Mouse (Mus musculus): ENCODE measurements around the gene Riox1.
"Not testable (repeated sequence)": the region's sequence is repeated elsewhere in the genome, so short reads cannot be mapped to it uniquely, and the experiment has no call there.

The Riox1 gene

DNA sequence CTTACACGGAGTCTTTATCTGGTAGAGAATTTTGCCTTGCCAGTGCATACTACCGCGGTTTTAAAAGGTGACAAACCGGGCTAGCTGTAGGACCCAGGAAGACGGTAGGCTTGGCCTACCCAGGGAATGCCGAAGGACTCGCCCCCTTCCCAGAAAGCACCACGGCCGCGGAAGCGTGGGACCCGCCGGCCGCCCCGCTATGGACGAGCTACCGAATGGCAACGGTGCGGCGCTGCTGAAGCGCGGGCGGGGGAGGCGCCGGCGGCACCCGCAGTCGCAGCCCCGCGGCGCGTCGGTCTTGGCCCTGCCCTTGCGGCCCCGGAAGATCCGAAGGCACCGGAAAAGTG, at the start of gene Riox1:
Gene Riox1, plus strand, starts transcription at position 116 of the 347 bp plus-strand sequence.
- peak; percentile 82 to 85 for DNase-seq (ENCODE audit: low spot score in 2 of 2)

DNA sequence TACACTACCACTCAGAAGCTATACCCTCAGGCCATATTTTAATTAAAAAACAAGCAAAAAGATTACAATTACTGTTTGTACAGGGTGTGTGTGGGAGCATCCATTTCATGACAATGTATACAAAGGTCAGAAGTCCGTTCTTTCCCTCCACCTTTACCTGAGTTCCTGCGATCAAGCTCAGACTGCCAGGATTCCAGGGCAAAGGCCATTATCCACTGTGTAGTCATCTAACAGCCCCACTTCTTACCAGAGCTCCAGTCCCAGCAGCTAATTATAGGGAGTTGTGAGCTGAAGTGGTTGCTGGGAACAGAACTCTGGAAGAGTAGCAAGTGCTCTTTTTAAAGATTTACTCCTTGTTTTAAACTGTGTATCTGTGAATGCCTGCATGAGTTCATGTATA, 40.0 kb upstream of the Riox1 start:
- no peak for DNase-seq (ENCODE audit: low spot score in 2 of 2)

DNA sequence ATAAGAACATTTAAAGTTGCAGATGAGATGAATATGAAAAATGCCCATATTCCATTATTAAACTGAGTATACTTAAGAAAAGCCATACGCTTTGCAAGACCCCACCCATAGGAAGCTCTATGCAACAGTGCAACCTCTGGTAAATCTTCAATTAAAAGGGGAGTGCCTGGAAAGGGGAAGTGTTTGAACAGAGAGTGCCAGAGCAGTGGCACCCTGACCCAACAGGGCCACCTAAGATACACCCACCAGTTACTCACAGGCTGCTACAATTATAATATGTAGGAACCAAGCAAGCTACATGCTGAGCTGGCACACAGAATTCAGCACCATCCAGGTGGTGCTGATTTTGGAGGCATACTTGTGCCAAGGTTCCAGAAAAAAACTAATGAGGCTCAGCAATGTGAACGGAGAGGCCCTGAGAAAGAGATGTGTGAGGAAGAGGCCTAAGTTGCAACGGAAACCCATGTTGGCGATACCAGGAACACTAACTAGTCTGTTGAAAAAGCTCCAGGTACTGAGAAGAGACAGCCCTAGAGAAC, 36.1 kb upstream of the Riox1 start:
- no peak for DNase-seq (ENCODE audit: low spot score in 2 of 2)

DNA sequence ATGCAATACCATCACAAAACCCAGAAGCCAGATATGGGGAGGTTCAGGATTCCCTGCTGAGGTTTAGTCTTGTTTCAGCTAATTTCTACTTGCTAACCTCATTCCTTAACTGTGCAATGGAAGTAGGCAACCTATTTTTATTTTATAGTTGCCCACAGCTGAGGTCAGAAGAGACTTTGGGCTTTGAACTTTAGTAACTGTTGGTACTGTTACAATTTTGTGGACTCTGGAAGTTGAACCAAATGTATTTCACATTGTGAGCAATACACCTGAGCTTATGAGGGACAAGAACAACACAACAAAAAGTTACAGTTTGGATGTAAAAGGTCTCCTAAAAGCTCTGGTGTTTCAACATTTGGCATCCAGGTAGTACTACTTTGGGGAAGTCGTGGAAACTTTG, 35.6 kb upstream of the Riox1 start:
- DNase-seq (ENCODE audit: low spot score in 2 of 2), result no peak

DNA sequence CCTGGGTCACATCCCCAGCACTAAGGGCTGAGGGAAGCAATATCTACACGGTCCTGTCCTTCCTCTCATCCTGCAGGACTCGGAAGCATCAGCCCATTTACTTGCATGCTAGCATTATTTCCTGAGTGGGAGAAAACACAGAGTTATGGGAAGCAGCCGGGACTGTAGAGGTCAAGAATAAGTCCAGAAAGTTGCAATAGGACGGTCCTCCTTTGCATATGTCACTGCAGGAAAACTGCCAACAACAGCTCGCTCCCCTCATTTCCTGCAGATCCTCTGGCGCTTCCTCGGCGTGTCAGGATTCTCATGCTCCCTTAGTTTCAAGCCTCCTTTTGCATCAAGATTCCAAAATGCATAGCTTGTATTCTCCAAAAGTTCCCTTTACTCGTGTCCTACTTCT, 33.5 kb upstream of the Riox1 start:
- no peak for DNase-seq (ENCODE audit: low spot score in 2 of 2)

DNA sequence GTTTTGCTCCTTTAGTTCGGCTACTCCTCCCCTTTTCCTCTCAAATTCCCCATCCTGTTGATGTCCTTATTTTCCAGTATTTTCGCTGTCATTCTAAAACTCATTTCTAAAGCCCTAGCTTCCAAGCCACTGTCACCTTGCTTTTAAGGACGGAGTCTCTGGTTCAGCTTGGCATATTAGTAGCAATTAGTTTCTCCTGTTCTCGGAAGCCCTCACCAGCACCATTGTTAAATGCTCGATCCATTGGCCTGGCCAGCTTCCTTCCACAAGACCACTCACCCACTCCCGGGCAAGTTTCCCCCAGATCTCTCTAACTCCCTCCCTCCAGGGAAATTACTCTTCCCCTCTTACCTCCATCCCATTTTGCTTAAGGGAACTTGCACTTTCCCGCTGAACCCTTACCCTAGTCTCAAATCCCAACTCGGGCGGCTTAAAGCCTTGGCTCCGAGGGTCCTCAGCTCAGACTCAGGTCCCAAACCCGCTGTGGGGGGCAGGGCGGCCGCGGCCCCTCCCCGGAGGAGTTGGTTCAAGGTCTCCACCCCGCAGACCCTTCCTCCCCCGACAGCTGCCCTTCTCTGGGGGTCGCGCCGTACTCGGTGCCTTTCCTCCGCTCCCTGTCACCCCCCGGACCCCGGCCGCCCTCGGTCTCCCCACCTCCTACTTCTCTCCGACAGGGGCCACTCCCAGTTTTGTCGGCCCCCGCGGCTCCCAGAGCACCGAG, 29.5 kb upstream of the Riox1 start:
- DNase-seq (ENCODE audit: low spot score in 2 of 2), result no peak

DNA sequence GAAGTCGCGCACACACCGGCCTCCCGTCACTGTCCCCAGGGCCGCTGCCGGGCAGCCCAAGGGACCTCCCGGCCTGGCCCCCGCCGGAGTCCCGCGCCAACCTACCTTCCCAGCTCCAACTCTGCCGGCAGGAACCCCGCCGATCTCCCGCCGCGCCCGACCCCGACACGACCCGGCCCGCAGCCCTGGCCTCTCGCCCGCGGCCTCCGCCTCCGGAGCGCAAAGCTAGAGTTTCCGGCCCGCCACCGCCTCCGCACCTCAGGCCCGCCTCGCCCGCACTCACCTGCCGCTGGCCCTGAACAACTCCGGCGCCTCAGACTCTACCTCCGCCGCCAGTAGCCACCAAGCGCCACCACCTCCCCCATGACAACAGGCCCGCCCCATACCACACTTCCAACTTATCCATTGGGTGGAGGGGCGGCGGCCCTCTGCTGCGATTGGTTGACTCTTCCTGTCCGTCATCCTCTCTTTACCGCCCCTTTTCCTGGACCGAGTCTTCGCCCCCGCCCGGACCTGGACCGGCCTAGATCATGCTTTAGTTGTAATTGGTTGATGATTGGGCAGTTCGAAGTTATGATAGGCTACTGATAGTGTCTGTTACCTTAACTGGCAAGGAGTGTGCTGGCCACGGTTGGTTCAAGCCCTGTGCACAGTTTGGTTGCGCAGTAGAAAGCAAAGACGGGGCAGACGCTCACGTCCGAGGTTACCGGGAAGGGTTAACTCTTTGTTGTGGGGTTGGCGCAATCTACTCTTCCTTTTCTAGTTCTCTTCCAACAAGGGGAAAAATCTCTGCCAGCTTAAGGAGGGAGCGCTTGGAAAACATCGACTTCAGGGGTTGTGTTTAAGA, 28.6 kb upstream of the Riox1 start, which contains the start of gene Numb:
Gene Numb, minus strand, starts transcription at position 400 of the 847 bp plus-strand sequence.
- DNase-seq (ENCODE audit: low spot score in 2 of 2), result peak; percentile 99

DNA sequence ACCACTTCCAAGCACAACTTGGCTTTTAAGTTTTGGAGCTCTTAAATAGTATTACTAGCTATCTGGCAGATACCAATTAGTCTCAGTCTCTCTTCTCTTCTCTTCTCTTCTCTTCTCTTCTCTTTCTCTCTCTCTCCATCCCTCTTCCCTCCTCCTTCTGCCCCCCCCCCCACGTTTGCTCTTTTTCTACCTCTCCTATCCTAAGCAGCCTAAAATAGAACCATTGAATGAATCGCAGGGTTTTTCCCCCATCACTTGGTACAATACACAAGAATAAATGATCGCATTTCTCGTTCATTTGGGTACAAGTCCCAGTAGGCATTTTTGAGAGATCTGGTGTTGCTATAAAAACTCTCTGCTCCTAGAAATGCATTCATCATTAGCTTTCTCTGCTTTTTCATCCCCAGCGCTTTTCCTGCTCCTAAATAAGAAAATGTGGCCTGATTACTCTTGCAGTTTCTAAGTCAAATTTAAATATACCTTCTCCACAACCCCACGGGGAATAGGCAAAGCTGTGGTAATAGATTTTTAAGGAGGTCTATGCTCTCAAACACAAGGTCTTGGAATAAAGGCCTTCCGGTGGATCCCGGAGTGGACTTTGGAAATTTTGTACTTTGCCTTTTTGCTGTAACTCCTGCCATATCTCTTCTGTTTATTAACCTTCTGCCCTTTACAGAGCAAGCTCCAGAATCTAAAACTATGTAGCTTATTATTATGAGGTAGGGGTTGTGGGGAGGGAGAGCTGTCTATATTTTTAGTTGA, 27.5 kb upstream of the Riox1 start:
- no peak for DNase-seq (ENCODE audit: low spot score in 2 of 2)

DNA sequence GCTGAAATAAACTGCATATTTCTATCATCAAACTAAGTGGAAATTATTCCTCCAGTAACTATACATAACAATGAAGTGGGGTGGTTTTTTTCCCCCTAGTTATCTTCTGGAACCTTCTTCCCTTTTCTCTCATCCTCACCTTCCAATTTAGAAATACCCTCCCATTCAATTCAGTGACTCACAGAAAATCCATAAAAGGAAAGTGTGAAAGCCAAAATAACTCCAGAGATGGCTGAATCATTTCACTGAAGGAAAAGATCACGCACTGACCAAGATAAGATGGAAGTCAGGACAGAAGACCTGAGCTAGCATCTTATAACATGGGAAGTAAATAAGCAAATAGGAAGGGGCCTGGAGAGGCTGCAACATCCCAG, 26.9 kb upstream of the Riox1 start:
- DNase-seq (ENCODE audit: low spot score in 2 of 2), result no peak

DNA sequence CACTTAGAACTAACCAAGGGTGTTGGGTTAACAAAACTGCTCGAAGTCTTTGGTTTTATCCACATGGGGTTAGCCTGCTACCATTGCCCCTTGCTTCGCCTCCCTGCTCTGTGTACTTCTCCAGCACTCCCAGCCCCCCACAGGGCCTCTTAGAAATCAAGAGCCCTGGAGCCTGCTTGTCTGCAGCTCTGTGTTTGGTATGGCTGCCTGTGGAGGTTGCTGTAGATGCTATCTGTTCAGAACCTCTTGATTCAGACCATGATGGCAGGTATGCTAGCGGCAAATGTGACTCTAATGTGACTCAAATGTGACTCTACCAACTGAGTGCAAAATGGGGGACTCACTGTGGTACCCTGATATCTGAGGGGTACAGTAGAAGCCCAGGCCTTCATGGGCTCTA, 26.1 kb upstream of the Riox1 start:
- no peak for DNase-seq (ENCODE audit: low spot score in 2 of 2)

DNA sequence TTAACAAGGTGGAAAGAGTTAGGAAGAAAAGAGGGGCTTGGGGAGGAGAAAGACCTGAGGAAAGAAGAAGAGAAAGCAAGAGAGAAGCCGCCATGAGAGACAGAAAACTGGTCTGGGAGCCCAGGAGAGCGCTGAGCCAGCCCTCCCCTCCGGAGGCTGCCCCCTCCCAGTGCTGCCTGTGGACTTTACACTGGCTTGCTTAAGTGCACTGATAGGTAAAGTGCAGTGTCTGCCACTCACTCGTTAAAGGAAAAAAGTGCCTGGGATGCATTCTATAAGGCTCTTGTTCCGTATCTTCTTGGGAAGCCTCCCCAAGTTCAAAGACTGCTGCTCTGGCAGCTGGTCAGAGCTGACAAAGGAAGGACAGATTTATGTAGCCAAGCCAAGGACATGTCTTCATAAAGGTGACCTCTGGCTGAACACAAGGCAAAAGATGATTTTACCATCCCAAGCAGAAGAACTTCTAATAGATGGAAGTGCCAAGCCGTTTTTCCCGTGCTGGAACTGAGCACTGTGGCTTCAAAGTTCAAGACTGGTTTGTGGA, 25.2 kb upstream of the Riox1 start:
- no peak for DNase-seq (ENCODE audit: low spot score in 2 of 2)

DNA sequence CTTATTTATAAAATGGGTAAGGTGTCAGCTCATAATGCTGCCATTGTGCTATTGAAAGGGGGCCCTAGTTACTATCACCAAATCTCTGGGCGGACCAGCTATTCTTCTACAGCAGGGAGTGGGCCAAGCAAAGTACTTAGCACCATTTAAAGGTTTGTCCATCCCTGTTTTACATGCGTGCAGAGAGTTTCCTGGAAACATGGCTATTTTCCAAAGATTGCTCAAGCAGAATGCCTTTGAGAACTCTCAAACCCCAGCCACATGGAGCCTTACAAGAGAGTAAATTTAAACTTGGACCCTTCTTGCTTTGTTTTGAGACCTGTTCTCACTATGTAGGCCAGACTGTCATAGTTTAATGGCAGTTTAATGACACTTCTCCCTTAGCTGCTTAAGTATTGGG, 24.3 kb upstream of the Riox1 start:
- DNase-seq (ENCODE audit: low spot score in 2 of 2), result no peak

DNA sequence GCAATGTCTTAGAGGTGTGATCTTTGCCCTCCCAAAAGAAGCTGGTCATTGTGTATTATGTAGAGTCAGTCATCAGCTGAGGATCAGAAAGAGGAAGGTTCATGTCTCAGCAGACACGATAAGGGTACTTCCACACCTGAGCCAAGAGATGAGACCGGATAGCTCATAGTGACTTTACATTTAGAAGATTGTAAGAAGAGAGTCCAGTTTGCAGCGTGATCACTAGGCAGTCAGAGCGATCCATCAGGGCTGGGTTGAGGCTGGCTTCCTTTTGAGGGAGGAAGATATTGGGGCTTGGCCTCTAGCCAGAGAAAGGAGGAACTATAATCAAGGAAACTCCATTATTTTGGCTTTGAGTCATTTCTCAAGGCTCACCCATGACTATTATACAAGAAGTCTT, 22.7 kb upstream of the Riox1 start:
- DNase-seq (ENCODE audit: low spot score in 2 of 2), result no peak

DNA sequence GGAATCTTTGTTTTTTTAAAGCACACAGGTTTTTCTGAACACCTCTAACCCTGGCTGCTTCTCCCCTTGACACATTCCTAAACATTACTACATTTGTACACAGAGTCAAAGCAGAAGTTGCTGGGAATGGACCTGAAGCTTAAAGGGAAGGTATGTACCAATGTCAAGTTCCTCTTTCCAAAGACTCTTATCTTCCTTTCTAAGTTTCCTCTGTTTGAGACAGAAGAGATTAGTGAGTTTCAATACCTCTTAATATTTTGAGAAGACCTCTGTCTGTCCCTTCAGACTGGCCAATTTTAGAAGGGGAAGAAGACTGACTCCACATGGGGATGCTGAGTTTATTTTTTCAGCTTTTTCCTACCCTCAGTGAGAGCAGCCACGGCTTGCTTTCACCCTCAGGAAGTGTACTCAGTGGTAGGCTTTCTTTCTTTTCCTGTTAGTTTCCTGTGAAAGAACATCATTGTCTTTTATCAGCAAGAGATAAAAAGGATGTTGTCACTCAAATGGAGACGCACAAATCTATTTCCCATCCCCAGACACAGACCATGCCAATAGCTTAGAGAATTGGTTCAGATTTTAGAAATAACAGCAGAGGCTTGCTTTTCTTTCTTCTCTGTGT, 21.1 kb upstream of the Riox1 start:
- DNase-seq (ENCODE audit: low spot score in 2 of 2), result no peak

DNA sequence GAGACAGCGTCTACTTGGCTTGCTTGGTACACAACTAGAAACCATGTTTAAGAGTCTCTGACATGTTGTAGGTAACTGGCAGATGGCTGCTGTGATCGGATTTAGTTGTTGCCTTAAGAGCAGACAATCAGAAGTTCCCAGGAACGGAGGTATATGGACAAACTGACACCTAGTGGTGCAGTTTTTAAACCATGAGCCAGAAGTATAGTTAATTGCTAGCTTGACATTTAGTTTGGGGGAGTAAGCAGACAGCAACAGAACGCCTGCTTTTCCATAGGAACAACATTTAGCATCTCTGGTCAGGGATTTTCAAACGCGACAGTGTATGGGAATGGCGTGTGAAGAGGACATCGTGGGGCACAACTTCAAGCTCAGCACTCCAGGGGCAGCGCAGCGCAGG, 12.8 kb upstream of the Riox1 start:
- no peak for DNase-seq (ENCODE audit: low spot score in 2 of 2)

DNA sequence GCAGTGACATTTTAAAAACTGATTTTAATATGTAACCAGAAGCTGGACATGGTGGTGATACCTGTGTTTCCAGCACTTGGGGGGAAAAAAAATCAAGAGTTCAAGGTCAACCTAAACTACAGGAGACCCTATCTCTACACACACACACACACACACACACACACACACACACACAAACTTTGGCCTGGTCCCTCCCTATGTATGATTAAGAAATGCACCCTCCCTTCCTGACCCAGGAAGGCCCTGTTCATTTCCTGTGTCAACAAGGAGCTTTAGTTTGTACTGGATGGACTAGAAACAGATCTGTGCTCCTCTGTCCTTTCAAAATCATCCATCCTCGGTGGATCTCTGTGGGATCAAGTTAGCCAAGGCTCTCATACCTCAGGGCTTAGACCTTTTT, 11.8 kb upstream of the Riox1 start:
- DNase-seq (ENCODE audit: low spot score in 2 of 2), result not testable (repeated sequence)

DNA sequence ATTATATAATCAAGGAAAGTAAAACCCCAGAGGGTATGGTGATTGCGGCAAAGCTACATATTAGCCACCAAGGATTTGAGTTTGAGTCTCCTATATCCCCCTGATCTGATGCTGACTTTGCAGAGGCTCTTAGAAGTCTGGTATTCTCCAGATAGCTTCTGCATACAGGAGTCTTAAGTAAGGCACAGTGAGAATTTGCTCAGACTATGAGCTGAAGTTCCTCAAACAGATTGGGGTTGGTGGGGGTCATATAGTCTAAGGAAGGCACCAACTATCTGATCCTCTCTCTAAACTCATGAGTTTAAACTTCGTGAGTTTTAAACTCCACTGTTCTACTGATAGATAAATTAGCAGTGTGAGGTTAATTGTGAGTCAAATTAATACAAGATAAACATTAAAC, 11.1 kb upstream of the Riox1 start:
- DNase-seq (ENCODE audit: low spot score in 2 of 2), result no peak

DNA sequence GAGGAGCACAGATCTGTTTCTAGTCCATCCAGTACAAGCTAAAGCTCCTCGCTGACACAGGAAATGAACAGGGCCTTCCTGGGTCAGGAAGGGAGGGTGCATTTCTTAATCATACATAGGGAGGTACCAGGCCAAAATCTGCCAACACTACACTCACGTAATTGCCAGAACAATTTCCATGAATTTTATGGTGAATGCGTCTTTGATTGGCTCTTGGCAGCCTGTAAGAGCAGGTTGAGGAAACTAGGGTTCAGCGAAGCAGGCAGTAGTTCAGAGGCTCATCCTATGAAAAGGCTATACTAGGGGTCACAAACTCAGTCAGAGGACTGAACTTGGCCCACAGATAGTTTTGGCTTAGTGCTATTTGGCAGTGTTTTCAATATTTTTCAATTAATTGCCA, 10.4 kb upstream of the Riox1 start:
- DNase-seq (ENCODE audit: low spot score in 2 of 2), result no peak

DNA sequence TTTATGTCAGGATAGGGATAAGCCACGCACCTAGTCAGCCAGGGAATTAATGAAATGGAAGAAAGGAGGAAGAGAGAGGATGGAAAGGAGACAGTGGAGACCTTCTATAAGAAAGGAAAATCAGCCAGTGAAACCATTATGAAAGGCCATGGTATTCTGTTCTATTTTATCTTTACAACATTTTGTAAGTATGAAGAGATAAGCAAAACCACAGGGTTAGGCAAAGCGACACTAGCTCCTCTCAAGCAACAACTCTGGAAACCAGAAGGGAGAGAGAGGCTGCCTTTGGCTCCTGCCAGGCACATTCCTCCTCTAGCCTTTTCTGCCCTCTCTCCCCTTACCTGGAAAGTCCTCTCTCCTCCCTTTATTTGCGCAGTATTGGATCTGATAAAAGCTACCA, 8.5 kb upstream of the Riox1 start:
- DNase-seq (ENCODE audit: low spot score in 2 of 2), result no peak

DNA sequence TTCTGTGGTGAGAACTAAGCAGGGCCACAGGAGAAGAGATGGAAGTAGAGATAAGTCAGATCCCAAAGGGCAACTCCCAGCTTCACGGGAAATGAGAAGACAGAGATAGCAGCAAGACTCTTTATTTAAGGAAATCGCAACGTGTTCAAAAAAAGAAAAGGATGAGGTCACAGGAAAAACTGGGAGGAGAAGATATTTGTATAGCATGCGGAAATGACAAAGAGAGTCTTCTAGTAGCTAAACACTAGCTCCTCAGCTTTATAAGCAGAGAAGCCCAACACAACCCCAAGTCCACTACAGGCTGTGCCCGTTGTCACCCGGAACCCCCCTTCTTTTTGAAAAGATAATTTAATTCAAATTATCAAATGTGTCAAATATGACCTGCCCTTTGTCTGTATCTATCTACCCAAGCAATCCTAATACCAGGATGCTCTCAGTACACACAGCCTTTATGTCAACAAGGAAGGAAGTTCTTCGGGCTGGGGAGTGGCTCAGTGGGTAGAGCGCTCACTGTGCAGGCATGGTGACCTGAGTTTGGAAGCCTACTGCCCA, 3.1 kb upstream of the Riox1 start:
- DNase-seq (ENCODE audit: low spot score in 2 of 2), result no peak

DNA sequence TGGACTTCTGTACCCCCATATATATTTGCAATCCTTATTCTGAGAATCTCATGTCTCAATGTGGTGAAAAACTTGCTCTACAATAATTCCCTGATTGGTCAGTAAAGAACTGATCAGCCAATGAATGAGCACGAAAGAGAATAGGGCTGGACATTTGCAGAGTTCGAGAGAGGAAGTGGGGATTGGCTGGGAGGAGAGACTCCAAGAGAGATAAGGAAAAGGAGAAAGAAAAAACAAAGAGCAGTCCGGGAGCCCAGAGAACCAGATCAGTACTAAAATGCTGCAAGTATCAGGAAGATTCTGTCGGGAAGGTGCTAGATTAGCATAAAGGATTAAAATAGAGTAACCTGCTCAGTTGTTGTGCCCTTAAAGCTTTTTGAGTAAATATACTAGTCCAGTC, 1.4 kb upstream of the Riox1 start:
- no peak for DNase-seq (ENCODE audit: low spot score in 2 of 2)

All from right cerebral cortex, postnatal 36 days (tissue).